Mouse (Mus musculus) left cerebral cortex, postnatal 36 days (tissue): ENCODE data around the gene Nr4a1. TPM values are rescaled to one million over a fixed set of nuclear protein-coding genes. Genes with fewer than 3 reads are reported as not detected.

Experiments
- DNase-seq, 2 experiments: peaks; one replicate each; pipeline ENCODE4 v3.0.0; 2021 to 2022; ENCODE audit warnings: low spot score in 2 of 2, mixed read lengths in 1 of 2
- intact Hi-C: fragments of 180-260 bp; cut with DNase I; formaldehyde crosslinking; loops from one replicate; pipeline ENCODE4 v1.15.1; 2025
- total RNA-seq, 2 experiments: library from RNA; stranded (reverse); gene quantifications; 2 replicates each; pipeline ENCODE4 v1.2.3; 2021

The Nr4a1 gene
- total RNA-seq = 100 to 1,000 TPM in 1 of 2 experiments, 10 to 100 TPM in 1; 60.5 to 156 TPM

- peak; percentile 82 to 90 for DNase-seq
- intact Hi-C loops = loop anchor here (1.0 kb wide), 1 partner anchor 8 kb away; no protein-coding TSS in a partner anchor
Measured at GRCm38 (mm10) chr15:101253886-101254795, at the start of gene Nr4a1. TSS of gene Nr4a1 (plus strand) at chr15:101254269.

DNA sequence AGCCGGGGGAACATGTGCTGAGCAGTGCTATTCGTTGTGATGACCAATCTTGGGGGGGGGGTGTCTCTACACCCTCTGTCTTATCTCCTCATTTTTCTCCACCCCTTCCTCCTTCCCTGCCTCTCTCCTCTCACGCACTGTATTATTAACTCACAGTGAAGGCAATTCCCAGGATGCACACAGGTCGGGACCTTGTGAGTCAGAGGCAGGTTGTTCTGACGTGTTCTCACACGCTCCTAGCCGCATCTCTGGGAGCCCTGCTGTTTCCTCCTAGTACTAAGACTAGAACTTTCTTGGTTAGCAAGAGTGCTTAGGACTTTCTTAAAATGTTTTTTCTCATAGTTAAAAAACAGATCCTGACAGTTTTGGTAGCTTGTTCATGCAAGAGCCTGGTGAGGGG lies 49.3 kb upstream of the Nr4a1 start:
- DNase-seq = no peak
- intact Hi-C loops = no loop called here

GRCm38 (mm10) chr15:101210228-101210627 lies 43.8 kb upstream of the Nr4a1 start:
- DNase-seq = no peak
- intact Hi-C loops = no loop called here

- no peak for DNase-seq
- intact Hi-C loops = no loop called here
Measured at GRCm38 (mm10) chr15:101210998-101211613, 43.0 kb upstream of the Nr4a1 start.

DNA sequence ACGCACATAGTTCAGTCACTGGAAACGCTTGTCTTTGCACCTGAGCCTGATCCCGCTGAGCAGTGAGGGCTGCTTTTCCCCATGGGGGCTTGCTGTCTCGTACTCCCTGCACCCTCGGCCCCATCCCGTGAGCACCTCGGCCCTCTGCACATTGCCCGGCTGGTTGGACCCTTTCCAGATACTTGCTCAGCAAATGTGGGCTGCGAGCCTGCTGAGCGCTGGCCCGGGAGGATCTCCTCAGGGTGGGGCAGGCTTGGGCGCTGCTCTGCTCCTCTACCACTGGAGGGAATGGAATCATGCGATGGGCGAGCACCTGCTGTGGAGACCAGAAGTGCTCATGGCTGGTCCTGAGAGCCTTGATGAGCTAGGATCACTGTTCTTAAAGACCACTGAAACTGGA lies 41.6 kb upstream of the Nr4a1 start:
- DNase-seq = no peak
- intact Hi-C loops = no loop called here

DNA sequence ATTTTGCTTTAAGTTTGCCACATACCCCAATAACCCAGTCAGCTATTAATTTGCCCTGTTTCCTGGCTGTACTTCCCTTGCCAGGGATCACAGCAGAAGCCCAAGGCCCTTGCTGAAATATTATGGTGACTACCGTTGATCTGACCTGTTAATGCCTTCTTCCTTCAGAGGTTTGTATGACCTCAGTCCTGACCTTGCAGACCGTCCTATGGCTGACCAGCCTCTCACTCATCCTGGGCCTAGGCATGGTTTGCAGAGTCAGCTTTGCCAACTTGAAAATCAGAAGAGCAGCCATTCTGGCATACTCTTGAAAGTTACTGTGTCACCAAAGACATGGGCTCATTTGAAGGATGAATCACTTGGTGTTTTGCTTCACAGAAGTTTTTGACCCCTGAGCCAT lies 38.9 kb upstream of the Nr4a1 start:
- intact Hi-C loops = no loop called here
- DNase-seq = no peak

GRCm38 (mm10) chr15:101216036-101216435 lies 38.0 kb upstream of the Nr4a1 start:
- intact Hi-C loops = no loop called here
- no peak for DNase-seq

DNA sequence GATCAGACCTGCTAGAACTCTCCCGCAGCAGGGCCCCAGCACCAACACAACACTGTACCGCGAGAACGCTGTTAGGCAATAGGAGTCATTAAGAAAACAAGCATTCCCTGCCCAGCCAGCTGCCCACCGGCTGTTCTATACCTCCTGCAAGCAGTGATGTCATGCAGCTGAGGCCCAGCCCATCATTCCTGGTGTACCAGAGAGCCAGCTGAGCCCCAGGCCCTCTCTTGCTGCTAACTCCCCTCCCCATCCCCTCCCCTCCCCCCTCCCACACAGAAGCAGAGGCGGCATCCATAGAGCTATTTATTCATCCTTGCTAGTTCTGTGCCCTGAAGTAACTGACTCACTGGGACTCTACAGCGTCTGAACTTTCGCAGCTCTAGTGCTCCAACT lies 33.2 kb upstream of the Nr4a1 start:
- no peak for DNase-seq
- intact Hi-C loops = loop anchor here (2.0 to 10.0 kb wide), 4 partner anchors 18 to 854 kb away; partner anchors contain the start of genes Atg101 and Eif4b

GRCm38 (mm10) chr15:101221298-101222104 lies 32.6 kb upstream of the Nr4a1 start:
- intact Hi-C loops = loop anchor here (2.0 to 10.0 kb wide), 4 partner anchors 17 to 853 kb away; partner anchors contain the start of genes Atg101 and Eif4b
- DNase-seq = peak; percentile 90 to 91

DNA sequence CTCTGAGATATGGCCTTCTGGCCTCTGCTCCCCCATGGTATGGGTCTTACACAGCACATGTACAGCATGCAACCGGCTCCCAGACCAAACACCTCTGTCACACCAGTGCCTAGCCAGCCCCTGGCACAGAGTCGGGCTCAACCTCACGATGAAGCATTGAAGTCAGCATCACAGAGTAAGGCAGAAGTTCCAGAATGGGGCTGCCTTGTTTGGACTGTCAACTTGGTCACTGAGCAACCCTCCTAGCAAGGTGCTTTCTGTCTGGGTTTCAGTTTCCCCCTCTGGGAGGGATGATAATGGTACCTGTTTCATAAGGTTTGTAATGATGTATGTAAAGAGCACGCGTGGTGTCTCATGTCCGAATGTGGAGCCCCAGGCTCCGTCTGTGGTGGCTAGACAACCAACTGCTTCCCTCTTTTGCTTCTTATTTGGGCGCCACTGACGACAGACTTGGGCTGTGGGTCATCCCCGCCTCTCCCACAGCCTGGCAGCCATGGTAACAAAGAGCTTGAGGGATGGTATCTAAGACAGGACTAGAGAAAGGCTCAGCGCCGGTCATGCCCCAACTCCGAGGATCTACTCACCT lies 31.1 kb upstream of the Nr4a1 start:
- intact Hi-C loops = loop anchor here (5.0 to 10.0 kb wide), 3 partner anchors 59 to 852 kb away; partner anchors contain the start of genes Atg101 and Eif4b

DNA sequence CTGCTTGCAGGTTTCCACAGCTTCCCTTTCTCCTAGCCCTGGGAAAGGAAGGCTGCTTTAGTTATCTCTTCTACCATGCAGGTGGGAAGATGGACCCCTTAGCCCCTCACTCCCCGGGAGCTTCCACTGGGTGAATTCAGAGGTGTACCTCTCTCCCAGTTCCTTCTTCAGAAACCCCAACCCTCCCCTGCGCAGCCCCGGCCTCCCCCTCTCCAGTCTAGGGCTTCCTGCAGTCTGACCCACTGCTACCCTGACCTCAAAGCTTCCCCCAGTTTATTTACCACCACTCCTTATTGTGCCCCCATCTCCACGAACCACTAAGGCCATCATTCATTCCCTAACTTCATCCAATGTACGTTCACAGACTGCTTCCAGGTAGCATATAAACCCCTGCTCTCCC lies 30.5 kb upstream of the Nr4a1 start:
- intact Hi-C loops = loop anchor here (5.0 to 10.0 kb wide), 3 partner anchors 59 to 851 kb away; partner anchors contain the start of genes Atg101 and Eif4b
- DNase-seq = no peak

More for the DNA sequence above, 31.1 kb upstream of the Nr4a1 start:
- no peak for DNase-seq

- intact Hi-C loops = loop anchor here (5.0 to 10.0 kb wide), 3 partner anchors 58 to 851 kb away; partner anchors contain the start of genes Atg101 and Eif4b
- DNase-seq = peak; percentile 86 to 90
Measured at GRCm38 (mm10) chr15:101224006-101224906, 29.8 kb upstream of the Nr4a1 start, which contains the start of gene Grasp. TSS of gene Grasp (plus strand) at chr15:101224188.

DNA sequence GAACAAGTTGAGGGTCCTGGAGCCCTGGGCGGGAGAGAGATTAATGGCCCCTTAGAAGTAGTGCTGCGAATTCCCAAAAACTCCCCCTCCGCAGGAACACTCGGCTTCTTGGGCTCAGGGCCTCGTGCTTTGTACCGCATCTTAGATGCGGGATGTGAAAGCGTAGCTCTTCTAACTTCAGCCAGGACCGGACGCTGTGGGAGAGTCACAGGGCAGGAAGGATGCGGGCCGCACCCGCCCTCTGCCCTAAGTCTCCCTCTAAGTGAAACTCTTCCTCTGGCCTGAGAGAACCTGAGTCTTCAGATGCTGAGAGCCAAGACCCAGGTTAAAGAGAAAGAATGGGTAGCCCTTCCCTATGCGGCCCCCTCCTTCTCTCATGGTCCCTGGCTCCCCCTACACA lies 29.1 kb upstream of the Nr4a1 start:
- no peak for DNase-seq
- intact Hi-C loops = loop anchor here (5.0 to 10.0 kb wide), 3 partner anchors 57 to 850 kb away; partner anchors contain the start of genes Atg101 and Eif4b

DNA sequence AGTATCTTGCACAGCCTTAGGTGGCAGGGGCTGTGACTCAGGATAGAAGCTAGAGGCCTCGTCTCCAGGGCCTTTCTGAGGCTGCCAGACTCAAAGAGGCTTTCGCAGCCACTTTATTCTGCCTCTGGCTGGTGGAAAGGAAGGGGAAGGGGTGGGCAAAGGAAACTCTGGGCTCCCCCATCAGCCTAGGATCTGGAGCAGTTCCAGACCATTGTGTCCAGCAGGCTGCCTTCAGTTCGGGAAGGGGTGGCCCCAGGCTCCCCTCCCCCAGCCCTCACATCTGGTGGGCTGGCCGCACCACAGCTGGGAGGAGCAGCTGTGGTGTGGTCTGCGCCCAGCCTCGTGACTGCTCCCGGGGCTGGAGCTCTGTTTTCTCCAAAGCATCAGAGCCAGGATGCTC lies 26.1 kb upstream of the Nr4a1 start:
- intact Hi-C loops = loop anchor here (10.0 kb wide), 1 partner anchor 847 kb away; the partner anchor contains the start of gene Eif4b
- no peak for DNase-seq

- DNase-seq = no peak
- intact Hi-C loops = loop anchor here (10.0 kb wide), 1 partner anchor 846 kb away; the partner anchor contains the start of gene Eif4b
Measured at GRCm38 (mm10) chr15:101228866-101229590, 25.0 kb upstream of the Nr4a1 start.

DNA sequence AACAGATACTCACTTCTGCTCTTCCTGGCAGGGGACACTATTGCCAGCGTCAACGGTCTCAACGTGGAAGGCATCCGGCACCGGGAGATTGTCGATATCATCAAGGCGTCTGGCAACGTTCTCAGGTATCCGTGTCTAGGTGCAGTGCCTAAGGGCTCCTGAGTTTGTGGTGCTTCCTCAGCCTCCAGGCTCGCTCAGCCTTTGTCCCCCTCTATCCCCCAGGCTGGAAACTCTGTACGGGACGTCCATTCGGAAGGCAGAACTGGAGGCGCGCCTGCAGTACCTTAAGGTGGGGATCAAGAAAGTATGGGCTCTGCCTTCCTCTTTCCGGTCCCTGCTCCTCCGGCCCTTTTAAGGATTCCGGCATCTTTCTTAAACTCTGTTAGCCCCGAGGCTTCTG lies 23.6 kb upstream of the Nr4a1 start:
- no peak for DNase-seq
- intact Hi-C loops = no loop called here

GRCm38 (mm10) chr15:101230995-101231647 lies 22.9 kb upstream of the Nr4a1 start:
- DNase-seq = no peak
- intact Hi-C loops = no loop called here
